Mouse (Mus musculus): ENCODE data around the gene Itga8. TPM values are rescaled to one million over a fixed set of nuclear protein-coding genes. Genes with fewer than 3 reads are reported as not detected.

Itga8 gene
- polyA plus RNA-seq, 1 experiment from 2014 or later: 8.3 TPM

GRCm38 (mm10) chr2:12318036-12318435 is 16.3 kb upstream of the Itga8 start:
- 90% methylated on average over 4 of the region's 4 CpGs for WGBS
- Histone ChIP-seq H3K9me3 (no peaks in the 10 kb centered on the region), H3K27ac (replicated peaks) (no peak overlapping the region), H3K4me3 (no peak overlapping the region), H3K27me3 (replicated peaks; ENCODE audit: low read depth, poor library complexity, severe bottlenecking) (no peaks in the 10 kb centered on the region), H3K4me1 (peaks cover 8% of the 10 kb centered on the region; the same call in 1 of the 2 replicates), H3K36me3 (replicated peaks) (no peaks in the 10 kb centered on the region)
- no peak for DNase-seq (ENCODE audit: low spot score)

DNA sequence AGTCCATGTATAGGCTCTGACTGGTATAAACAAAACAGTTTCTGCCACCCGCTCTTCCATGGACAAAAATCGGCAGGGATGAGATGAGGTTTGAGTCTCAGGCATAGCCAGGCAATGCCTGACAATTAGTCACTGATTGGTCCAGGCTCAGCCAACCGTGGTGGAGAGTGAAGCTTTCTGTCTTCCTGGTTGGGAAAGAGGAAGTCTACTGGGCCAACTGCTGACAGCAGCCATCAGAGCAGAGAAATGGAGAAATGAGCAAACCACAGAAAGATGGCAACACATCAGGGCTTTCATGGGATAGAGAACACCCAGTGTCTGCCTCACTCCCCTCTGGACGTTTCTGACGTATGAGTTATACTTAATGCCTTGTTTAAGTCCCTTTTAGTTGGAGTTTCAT is 15.6 kb upstream of the Itga8 start:
- 81% methylated on average over 5 of the region's 5 CpGs for WGBS

DNA sequence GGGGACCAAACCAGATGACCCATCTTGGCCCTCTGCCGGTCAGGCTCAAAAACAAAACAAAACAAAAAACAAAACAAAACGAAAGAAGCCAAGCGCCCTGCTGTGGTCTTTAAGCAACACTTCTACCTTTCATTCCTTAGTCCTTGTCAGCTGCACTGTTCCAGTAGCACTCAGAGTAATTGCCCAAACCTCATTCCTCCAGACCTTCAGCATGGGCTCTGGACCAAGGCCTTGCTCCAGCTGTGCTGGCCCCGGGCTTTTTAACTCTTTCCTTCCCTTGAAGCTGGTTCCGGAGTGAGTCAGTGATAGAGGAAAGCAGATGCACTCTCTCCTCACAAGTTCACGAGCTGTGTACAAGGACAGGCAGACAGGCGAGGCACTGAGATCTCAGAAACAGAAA is 14.6 kb upstream of the Itga8 start:
- WGBS: 26% methylated on average over 7 of the region's 7 CpGs
- H3K27me3 ChIP-seq (replicated peaks; ENCODE audit: low read depth, poor library complexity, severe bottlenecking): no peaks in the 10 kb centered on the region
- H3K36me3 ChIP-seq (replicated peaks): no peaks in the 10 kb centered on the region
- no peak overlapping the region for H3K4me3 ChIP-seq
- H3K9me3 ChIP-seq: no peaks in the 10 kb centered on the region
- no peak overlapping the region for H3K27ac ChIP-seq (replicated peaks)
- peaks cover 8% of the 10 kb centered on the region; the same call in 1 of the 2 replicates for H3K4me1 ChIP-seq
- no peak for DNase-seq (ENCODE audit: low spot score)

More for the DNA sequence above, 15.6 kb upstream of the Itga8 start:
- no peak overlapping the region for H3K27ac ChIP-seq (replicated peaks)
- no peak overlapping the region for H3K4me3 ChIP-seq
- H3K4me1 ChIP-seq: peaks cover 8% of the 10 kb centered on the region; the same call in 1 of the 2 replicates
- no peak for DNase-seq (ENCODE audit: low spot score)
- no peaks in the 10 kb centered on the region for H3K9me3 ChIP-seq
- H3K27me3 ChIP-seq (replicated peaks; ENCODE audit: low read depth, poor library complexity, severe bottlenecking): no peaks in the 10 kb centered on the region
- H3K36me3 ChIP-seq (replicated peaks): no peaks in the 10 kb centered on the region

GRCm38 (mm10) chr2:12314028-12314427 is 12.3 kb upstream of the Itga8 start:
- H3K36me3 ChIP-seq (replicated peaks): no peaks in the 10 kb centered on the region
- no peak overlapping the region for H3K4me3 ChIP-seq
- no peak for DNase-seq (ENCODE audit: low spot score)
- H3K9me3 ChIP-seq: no peaks in the 10 kb centered on the region
- H3K27me3 ChIP-seq (replicated peaks; ENCODE audit: low read depth, poor library complexity, severe bottlenecking): no peaks in the 10 kb centered on the region
- peaks cover 8% of the 10 kb centered on the region; the same call in 1 of the 2 replicates for H3K4me1 ChIP-seq
- 75% methylated on average over 6 of the region's 6 CpGs for WGBS
- H3K27ac ChIP-seq (replicated peaks): no peak overlapping the region

DNA sequence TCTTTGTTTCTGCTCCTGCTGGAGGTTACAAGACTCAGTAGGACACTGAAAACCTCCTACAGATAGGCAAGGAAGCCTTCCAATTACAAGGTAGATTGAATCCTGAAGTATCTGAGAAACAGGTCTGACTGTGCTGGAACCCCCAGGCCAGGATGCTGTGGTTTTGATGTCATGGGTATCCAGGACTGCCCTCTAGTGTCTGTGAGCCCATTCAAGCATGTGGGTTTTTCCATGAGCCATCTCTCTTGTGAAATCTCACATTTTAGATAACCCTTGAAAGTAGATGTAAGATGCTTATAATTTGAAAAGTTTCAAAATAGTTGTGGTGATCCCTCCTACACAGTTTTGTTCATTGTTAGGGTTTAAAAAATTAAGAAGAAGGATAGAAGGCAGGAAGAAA is 6.7 kb upstream of the Itga8 start:
- no peaks in the 10 kb centered on the region for H3K27me3 ChIP-seq (replicated peaks; ENCODE audit: low read depth, poor library complexity, severe bottlenecking)
- H3K36me3 ChIP-seq (replicated peaks): no peaks in the 10 kb centered on the region
- H3K4me3 ChIP-seq: no peak overlapping the region
- no peak for DNase-seq (ENCODE audit: low spot score)
- H3K27ac ChIP-seq (replicated peaks): no peak overlapping the region
- no peaks in the 10 kb centered on the region for H3K4me1 ChIP-seq
- H3K9me3 ChIP-seq: no peaks in the 10 kb centered on the region

DNA sequence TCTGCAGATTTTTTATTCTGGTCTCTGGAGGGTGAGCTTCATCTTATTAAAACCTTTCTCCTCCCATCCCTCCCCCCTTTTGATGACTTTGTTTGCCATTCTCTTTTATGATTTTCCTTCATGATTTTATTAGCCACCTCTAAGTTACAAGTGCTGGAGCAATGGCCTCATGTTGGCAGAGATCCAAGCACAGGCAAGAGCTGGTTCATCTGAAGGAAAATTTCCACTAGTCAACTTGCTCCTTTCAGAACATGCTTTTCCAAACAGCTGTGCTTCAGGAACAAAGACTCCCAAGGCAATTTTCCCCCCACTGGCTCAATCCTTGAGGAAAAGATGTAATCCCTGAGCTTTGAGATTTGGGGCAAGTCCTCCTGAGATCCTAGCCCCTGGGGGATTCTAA is 5.6 kb upstream of the Itga8 start:
- no peaks in the 10 kb centered on the region for H3K9me3 ChIP-seq
- DNase-seq (ENCODE audit: low spot score): no peak
- H3K4me3 ChIP-seq: no peak overlapping the region

GRCm38 (mm10) chr2:12305064-12305650 is 3.4 kb upstream of the Itga8 start:
- H3K27me3 ChIP-seq (replicated peaks; ENCODE audit: low read depth, poor library complexity, severe bottlenecking): peaks cover 17% of the 10 kb centered on the region
- H3K4me1 ChIP-seq: peaks cover 9% of the 10 kb centered on the region
- no peaks in the 10 kb centered on the region for H3K9me3 ChIP-seq
- 89% methylated on average over 9 of the region's 9 CpGs for WGBS
- no peaks in the 10 kb centered on the region for H3K36me3 ChIP-seq (replicated peaks)
- no peak overlapping the region for H3K4me3 ChIP-seq
- no peak for DNase-seq (ENCODE audit: low spot score)
- no peak overlapping the region for H3K27ac ChIP-seq (replicated peaks)

More for the DNA sequence above, 5.6 kb upstream of the Itga8 start:
- H3K27me3 ChIP-seq (replicated peaks; ENCODE audit: low read depth, poor library complexity, severe bottlenecking): 0 out of 2 replicates have a peak, but pooled peaks cover 5% of the 10 kb centered on the region
- H3K36me3 ChIP-seq (replicated peaks): no peaks in the 10 kb centered on the region
- H3K4me1 ChIP-seq: no peaks in the 10 kb centered on the region
- H3K27ac ChIP-seq (replicated peaks): no peak overlapping the region

GRCm38 (mm10) chr2:12300449-12301228 is 1.1 kb downstream of the Itga8 start:
- WGBS: 61% methylated on average over 15 of the region's 15 CpGs
- DNase-seq (ENCODE audit: low spot score): peak; percentile 56
- Histone ChIP-seq H3K36me3 (replicated peaks) (no peaks in the 10 kb centered on the region), H3K27ac (replicated peaks) (peak overlapping the region; percentile 91), H3K27me3 (replicated peaks; ENCODE audit: low read depth, poor library complexity, severe bottlenecking) (peaks cover 19% of the 10 kb centered on the region), H3K4me3 (peak overlapping the region; percentile 86), H3K4me1 (peaks cover 13% of the 10 kb centered on the region), H3K9me3 (no peaks in the 10 kb centered on the region)

DNA sequence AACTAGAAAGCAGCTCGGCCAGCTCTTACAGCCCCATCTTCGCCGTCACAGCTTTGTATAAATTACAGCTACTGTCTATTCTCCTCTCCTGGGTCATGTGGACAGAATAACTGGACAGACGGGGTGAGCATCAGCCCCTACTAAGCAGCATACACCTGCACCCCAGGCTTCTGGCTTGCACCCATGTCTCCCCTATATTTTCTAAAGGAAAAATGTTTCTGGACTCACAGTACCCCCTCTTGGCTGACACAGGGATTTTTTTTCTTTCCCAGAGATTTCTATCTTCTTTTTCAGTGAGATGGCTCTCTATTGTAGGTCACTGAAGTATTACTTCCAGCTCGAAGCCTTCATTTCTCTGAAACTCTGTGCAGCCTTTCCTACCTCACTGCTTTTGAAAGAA is 4.4 kb downstream of the Itga8 start:
- Histone ChIP-seq H3K27me3 (replicated peaks; ENCODE audit: low read depth, poor library complexity, severe bottlenecking) (peaks cover 14% of the 10 kb centered on the region), H3K36me3 (replicated peaks) (no peaks in the 10 kb centered on the region), H3K4me1 (peaks cover 26% of the 10 kb centered on the region), H3K4me3 (no peak overlapping the region), H3K27ac (replicated peaks) (no peak overlapping the region), H3K9me3 (no peaks in the 10 kb centered on the region)
- 85% methylated on average over 5 of the region's 5 CpGs for WGBS
- DNase-seq (ENCODE audit: low spot score): no peak

DNA sequence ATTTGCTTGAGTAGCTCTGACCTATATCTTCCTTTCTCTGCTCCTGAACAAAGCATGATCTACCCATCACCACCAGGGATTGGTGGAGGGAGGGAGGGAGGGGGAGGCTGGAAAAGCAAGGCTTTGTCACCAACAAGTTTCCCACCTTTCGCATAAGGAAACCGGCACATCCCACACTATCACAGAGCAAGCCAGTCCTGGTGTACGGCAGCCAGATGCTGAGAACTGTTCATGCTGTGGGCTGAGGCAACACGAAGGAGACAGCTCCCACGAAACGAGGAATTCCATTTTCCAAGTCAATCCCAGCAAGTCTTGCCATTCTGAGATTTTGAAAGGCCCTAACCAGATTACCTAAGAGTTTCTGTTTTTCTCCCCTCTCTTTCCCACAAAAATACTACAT is 6.6 kb downstream of the Itga8 start:
- H3K36me3 ChIP-seq (replicated peaks): no peaks in the 10 kb centered on the region
- no peak overlapping the region for H3K4me3 ChIP-seq
- no peak for DNase-seq (ENCODE audit: low spot score)
- no peak overlapping the region for H3K27ac ChIP-seq (replicated peaks)
- 92% methylated on average over 6 of the region's 6 CpGs for WGBS
- H3K27me3 ChIP-seq (replicated peaks; ENCODE audit: low read depth, poor library complexity, severe bottlenecking): peaks cover 2% of the 10 kb centered on the region; the same call in 1 of the 2 replicates
- no peaks in the 10 kb centered on the region for H3K9me3 ChIP-seq
- peaks cover 19% of the 10 kb centered on the region for H3K4me1 ChIP-seq

DNA sequence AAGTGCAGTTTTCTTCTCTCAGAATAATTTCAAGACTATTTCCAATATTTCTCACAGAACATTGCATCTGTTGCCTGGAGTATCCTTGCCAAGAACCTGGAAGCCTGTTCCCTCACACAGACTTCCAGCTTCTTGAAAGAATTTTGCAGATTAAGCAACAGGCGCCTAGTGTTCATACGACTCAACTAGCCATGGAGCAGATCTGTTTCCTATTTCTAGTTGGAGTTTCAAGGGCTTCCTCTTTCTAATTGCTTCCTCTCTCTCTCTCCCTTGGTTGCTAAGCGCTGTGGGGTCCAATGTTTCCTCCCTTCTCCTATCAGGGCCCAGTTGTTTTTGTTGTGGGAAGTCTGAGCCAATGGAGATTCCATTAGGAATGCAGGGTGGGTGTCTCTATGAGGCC is 7.7 kb downstream of the Itga8 start:
- H3K4me3 ChIP-seq: no peak overlapping the region
- no peak overlapping the region for H3K27ac ChIP-seq (replicated peaks)
- H3K27me3 ChIP-seq (replicated peaks; ENCODE audit: low read depth, poor library complexity, severe bottlenecking): no peaks in the 10 kb centered on the region
- no peaks in the 10 kb centered on the region for H3K9me3 ChIP-seq
- peaks cover 20% of the 10 kb centered on the region for H3K4me1 ChIP-seq
- WGBS: 47% methylated on average over 3 of the region's 3 CpGs
- DNase-seq (ENCODE audit: low spot score): peak; percentile 30
- no peaks in the 10 kb centered on the region for H3K36me3 ChIP-seq (replicated peaks)

DNA sequence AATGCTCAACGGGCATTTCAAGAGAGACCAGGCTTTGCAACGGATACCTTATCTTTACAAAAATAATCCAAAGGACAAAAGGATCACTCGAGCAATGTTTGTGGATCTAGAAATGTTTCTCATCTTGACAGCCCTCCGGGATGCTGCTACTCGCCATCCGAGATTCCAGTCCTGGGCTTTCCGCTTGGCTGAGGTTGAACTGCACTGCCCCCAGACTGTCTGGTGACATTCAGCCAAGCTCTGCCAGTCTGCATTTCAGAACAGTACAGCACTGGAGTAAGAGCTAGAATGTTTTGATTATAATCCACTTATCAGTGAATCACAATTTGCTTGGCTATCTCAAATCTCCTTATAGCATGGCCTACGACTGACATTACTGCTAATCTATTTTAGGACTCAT is 8.3 kb downstream of the Itga8 start:
- Histone ChIP-seq H3K27ac (replicated peaks) (no peak overlapping the region), H3K9me3 (no peaks in the 10 kb centered on the region), H3K4me3 (no peak overlapping the region), H3K27me3 (replicated peaks; ENCODE audit: low read depth, poor library complexity, severe bottlenecking) (no peaks in the 10 kb centered on the region), H3K4me1 (peaks cover 20% of the 10 kb centered on the region), H3K36me3 (replicated peaks) (no peaks in the 10 kb centered on the region)
- DNase-seq (ENCODE audit: low spot score): peak; percentile 23
- 70% methylated on average over 8 of the region's 8 CpGs for WGBS
